Mouse (Mus musculus) naive thymus-derived CD4-positive, alpha-beta T cell, adult 2 months (primary cell): ENCODE data around the gene Cd72.
A peak's percentile ranks its signal among the peaks of the same experiment; 100 is the strongest.

ENCODE experiments used
- DNase-seq: peaks from one replicate; pipeline ENCODE4 v3.0.0-alpha.2; 2011; ENCODE audit warnings: low read depth

Cd72 gene

DNA sequence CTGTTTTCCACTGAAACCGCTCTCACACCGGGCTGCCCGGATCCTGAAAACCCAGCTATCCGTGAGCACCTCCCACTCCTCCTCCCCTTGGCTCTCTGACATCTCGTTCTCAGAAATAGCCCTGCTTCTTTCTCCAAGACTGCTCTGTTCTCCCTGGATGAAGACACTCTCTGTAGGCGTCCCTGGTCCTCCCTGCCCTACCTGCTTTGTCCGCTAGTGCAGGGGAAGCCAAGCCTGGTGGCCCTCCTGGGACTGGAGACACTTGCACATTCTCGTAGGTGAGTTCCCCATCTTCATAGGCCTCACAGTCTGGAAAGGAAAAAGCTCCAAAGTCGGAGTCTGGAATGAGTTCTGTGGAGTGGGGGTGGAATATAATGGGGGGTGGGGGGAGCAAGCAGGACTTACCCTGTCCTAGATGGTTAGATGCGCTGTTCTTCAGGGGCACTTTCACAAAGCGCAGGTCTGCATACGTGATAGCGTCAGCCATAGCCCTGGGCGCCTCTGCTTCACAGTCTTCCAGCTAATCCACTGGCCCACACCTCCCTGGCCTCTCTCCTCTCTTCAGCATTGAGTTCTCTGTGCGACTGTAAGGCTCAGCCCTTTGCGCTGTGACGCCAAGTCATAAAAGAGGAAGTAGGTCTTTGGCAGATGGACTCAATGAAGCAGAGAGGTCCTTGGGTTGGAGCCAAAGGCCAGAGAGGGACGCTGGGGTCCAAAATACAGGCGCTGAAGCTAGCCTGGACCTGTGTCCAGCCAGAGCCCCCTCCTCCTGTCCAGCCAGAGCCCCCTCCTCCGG lies at the start of gene Cd72:
Gene Cd72, minus strand, starts transcription at position 588 of the 796 bp plus-strand sequence.
- peak; percentile 48 for DNase-seq

DNA sequence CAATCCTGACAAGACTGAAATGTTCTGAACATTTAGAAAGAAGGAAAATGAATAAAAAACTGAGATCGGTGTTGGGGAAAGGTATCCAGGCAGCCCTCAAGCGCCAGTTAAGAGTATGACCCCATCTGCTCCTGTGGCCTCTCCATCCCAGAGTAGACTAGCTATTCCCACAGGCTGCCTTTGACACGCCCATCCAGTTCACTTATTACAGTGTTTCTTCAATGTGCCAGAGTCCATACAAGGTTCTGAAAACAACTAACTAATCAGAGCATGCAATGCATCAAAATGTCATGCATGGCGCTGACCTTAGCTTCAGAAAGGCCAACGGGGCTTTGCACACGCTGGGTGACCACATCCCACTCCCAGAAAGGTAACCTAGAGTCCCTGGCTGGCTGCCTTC lies 49.1 kb upstream of the Cd72 start:
- DNase-seq: no peak

DNA sequence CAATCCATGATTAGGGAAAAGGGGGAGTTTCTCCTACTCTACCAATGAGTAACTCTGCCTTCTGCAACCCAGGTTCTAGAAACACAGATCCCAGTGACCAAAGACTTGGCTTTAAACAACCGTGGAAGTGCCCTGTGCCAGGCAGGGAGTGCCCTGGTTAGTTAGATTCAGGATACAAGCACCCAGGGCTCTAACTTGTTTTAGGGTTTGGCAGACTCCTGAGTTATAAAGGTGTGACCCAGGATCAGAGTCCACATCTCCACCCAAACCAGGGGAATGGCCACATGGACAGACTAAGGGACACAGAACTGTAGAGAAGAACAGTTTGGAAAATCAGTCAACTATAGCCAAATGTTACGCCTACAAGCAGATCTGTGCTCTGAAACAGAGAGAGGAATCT lies 48.6 kb upstream of the Cd72 start:
- no peak for DNase-seq

DNA sequence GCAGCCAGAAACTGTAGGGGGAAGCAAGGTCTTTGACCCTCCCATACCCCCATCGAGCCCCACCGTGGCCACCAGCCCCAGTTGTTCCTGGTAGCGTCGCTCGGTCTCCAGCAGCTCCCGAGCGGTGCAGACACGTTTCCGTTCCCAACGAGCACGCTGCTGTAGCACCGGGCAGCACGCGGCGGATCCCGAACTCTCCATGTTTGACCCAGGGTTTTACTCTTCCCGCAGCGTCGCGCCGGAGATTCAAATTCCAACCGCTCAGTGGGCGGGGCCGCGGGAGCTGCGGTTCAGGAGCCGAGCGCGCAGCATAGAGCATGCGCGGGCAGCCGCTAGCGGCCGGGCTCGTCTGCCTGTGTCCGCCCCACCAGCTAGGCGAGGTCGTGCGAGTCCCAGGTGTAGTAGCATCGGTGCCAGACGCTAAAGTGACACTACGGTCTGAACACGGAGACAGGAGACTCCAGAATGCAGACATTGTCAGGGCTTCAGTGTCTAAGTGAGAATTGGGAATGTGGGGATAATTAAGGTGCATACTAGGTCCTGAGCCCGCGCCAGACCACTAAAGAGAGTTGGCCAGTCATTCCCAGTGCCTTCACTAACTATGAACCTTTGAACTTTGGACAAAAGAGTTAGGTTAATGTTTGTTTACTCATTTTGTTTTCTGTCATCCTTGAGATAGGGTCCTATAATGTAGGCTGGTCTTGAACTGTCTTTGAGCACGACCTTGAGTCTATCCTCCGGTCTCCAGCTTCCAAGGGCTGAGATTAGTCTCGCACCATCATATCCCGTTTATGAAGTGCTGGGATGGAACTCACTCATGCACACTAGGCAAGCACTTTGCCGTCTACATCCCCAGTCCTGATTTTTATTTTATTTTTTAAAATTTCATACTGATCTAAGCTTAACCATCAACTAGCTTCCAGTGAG lies 45.2 kb upstream of the Cd72 start, which contains the start of gene Arhgef39:
Gene Arhgef39, minus strand, starts transcription at position 289 of the 927 bp plus-strand sequence.
- DNase-seq: peak; percentile 76

DNA sequence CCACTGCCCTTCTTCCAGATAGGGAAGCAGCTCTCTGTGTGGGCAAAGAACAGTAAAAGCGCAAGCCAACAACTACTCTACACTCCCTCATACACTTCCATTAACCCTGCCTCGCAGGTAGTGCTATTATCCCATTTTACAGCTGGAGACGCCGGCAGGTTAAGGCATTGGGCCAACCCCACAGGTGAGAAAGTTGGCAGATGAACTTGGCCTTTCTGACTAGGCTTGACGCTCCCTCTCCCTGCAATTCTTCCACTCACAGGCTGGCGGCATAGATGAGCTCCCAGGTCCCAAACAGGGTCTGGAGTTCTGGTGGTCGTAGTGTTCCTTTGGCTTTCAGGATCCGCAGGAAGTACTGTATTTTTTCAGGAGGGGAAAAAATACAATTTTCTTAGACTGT lies 44.6 kb upstream of the Cd72 start:
- no peak for DNase-seq

DNA sequence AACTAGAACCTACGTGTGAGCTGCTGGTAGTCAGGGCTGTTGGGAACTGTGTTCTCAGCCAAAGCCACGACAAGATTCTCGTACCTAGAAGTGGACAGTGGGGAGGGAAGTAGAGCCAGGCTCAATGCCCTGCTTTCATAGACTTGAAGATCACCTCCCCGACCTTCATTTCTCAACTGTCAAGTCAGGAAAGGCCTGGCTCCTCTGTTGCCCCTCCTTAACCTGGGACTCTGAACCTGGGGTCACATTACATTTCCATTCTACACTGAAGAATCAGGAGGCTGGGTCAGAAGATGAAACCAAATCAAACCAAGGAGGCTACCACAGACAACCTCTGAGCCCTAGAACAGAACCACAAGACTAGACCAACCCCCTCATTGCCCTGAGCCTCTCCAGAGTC lies 43.5 kb upstream of the Cd72 start:
- no peak for DNase-seq

DNA sequence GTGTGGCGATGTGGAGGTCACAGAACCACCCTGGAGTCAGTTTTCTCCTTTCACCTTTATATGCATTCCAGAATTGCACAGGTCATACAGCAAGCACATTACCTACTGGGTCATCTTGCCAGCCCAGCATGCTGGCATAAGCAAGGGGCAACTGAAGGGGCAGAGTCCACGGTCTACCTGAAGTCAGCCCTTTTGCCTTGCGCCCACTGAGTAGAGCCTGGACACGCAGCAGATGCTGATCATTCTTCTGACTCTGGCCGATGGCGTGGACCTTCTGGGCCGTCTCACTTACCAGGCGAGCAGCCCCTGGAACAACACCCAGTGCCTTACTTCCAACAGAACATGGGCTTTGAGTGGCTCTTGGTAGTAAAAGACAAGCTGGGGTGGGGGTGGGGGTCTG lies 43.0 kb upstream of the Cd72 start:
- DNase-seq: no peak

DNA sequence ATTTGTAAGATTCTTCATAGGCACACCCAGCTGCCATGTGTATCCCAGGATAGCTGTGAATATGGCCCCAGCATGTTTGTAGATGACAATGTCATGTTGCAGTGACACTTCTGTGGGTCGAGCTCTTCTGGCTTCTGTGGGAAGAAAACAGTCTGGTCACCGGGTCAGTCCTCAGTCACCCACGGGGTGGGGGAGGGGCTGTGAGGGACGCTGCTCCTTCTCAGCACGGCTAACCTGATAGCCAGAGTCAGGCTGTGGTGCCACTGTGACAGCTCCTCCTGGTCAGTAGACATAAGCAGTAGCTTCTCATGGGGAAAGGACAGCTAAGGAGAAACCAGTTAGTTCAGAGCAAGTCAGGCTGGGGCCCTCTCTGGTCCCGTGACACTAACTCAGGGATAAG lies 42.2 kb upstream of the Cd72 start:
- DNase-seq: no peak

DNA sequence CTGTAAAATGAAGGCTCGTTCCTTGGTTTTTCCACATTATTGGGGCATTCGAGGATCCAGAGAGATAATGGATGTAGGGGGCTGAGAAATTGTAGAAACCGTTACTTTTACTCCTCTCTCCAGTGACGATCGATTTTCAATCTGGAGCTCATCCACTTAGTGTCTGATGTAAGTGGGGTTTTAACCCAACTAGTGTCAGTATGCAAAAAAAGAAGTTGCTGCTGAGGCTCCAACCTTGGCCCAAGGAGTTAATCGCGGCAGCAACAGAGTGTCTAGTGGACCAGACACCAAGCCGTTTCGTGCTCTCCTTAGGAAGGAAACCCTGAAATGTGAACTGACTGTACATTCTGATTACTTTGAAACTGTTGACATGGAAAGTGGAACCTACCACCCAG lies 39.4 kb upstream of the Cd72 start:
- DNase-seq: no peak

DNA sequence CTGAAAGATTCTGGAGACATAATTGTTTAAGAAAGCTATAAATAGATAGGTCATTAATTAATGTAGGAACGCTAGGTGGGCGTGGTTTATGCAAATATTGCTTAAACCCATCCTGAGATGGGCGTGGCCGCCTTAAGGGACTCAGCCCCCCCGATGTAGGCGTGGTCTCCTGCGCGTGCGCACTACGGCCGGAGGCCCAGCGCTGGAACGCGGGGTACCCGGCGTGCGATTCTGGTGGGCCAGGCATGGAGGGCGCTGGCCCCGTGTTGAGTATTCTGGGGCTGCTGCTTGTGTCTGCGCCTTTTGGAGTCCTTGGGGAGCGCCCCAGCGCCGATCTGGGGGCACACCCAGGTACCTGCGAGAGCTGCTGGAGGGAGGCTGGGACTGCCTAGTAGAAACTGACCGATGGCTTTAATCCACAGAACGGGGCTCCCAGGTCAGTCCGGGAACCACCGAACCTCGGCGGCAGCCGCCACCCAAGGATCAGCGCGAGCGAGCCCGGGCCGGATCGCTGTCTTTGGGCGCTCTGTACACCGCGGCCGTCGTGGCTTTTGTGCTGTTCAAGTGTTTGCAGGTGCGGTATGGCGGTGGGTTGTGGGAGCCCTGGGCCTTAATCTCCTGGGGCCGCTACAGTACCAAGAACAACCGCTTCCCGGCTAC lies 38.9 kb upstream of the Cd72 start:
- DNase-seq: peak; percentile 98

DNA sequence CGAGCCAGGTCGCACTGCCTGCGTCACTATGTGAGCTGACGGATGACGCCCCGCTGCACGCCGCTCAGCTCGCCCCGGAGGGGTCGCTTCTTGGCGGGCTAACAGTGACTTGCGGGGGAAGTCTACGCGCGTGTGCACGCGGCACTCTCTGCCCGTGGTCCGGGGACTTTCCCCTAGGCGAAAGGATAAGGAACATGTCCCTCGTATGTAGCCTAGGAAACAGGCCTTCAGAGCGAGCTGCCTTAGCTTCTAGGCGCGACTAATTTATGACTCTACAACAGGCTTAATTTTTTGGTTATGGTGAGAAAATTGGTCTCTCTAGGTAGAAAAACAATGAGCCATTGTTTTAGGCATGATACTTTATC lies 38.4 kb upstream of the Cd72 start, which contains the start of gene Ccdc107:
Gene Ccdc107, plus strand, starts transcription at position 80 of the 365 bp plus-strand sequence.
- DNase-seq: peak; percentile 97

DNA sequence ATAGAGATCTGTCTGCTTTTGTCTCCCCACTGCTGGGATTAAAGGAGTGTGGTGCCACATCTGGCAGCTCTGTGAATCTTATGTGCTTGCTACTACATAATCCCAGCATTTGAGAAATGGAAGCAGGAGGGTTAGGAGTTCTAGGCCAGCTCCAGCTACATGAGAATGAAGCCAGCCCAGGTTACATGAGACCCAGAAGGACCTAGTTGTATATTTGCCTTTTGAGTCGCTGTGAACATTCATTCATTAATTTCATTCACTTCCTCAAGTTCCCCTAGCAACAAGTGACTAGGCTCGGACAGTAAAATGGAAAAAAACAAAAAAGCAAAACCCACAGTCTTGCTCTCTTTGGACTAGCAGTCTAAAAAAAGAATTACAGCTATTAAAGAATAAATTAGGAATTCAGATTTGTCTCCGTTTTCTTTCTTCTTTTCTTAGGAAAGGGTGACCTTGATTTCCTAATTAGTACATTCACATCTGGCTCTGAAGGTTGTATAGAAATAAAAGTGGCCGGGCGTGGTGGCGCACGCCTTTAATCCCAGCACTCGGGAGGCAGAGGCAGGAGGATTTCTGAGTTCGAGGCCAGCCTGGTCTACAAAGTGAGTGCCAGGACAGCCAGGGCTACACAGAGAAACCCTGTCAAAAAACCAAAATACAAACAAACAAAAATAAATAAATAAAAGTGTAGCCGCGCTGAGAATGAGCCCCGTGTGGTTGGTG lies 37.8 kb upstream of the Cd72 start:
- DNase-seq: peak; percentile 64

DNA sequence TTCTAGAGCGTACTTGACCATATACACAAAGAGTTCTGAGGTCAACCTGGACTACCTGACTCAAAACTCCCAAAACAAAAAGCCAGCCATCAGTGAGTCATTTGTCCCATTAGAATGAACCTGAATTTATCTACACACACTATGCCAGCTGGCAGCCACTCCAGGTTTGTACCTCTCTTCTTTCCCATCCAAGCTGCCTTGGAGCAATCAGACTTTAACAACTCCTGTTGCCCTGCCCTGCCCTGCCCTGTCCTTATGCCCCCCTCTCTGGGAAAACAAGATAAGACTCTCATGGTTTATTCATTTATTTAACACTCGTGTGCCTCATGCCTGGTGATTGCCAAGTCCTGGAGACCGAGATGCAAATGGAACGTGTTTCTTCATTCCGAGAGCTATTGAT lies 36.4 kb upstream of the Cd72 start:
- no peak for DNase-seq

DNA sequence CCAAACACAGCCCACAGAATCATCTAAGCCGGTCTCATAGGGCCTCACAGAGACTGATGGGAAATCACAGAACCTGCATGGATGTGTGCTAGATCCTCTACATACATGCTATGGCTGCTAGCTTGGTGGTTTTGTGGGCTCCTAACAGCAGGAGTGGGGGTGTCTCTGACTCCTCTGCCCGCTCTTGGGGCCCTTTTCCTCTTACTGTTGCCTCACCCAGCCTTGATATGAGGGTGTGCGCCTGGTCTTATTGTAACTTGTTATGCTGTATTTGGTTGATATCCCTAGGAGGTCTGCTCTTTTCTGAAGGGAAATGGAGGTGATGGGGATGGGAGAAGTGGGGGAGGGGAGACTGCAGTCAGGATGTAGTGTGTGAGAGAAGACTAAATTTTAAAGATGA lies 35.2 kb upstream of the Cd72 start:
- DNase-seq: no peak

DNA sequence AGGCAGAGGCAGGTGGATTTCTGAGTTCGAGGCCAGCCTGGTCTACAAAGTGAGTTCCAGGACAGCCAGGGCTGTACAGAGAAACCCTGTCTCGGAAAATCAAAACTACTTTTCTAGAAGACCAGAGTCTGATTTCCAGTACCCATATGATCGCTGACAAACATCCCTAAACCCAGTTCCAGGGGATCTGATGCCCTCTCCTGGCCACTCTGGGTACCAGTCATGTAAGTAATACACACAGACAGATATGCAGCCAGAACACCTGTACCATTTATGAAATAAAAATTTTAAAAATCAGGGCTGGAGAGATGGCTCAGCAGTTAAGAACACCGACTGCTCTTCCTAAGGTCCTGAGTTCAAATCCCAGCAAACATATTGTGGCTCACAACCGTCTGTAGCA lies 31.2 kb upstream of the Cd72 start:
- DNase-seq: peak; percentile 45

DNA sequence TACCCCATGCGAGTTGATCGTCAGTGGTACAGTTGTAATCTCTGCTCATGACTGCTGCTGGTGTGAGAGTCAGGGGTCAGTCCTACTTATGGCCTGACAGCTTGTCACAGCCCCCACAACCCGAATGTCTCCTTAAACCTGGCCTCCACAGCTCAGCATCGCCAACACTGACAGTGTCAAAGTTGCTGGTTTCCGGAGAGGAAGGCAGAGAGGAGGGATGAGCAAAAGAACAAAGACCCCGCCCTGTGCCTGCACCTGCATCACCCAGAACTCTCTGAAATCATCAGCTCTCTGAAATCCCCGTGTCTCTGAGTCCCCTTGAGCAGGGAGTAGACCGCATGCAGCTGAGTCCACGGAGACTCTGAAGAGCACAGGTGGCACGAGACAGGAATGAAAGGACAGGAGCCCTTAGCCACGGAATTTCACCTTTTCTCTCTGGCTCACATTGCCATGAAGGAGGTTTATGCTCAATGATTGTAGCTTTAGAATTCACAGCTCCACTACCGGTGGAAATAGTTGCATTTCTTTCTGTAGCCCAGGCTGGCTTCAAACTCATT lies 29.2 kb upstream of the Cd72 start, which contains the start of gene Sit1:
Gene Sit1, minus strand, starts transcription at position 200 of the 557 bp plus-strand sequence.
- peak; percentile 85 for DNase-seq

DNA sequence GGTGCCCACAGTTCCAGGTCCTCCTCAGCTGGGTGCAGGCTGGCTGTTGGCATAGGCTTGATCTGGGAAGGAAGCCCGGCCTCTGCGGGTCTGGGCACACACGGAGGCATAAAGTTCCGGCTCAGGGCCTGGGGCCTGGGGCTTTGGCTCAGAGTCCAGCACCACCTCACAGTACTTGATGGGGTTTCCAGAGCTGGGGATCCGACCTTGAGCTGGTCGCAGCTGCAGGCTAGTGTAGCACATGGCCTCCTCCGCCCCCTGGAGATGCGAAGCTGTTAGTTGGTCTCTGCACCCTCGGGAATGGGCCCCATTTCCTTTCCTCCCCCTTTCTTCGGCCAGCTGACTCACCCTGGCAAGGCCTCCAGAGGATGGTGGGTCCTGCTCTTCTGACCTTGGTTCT lies 28.2 kb upstream of the Cd72 start:
- no peak for DNase-seq

DNA sequence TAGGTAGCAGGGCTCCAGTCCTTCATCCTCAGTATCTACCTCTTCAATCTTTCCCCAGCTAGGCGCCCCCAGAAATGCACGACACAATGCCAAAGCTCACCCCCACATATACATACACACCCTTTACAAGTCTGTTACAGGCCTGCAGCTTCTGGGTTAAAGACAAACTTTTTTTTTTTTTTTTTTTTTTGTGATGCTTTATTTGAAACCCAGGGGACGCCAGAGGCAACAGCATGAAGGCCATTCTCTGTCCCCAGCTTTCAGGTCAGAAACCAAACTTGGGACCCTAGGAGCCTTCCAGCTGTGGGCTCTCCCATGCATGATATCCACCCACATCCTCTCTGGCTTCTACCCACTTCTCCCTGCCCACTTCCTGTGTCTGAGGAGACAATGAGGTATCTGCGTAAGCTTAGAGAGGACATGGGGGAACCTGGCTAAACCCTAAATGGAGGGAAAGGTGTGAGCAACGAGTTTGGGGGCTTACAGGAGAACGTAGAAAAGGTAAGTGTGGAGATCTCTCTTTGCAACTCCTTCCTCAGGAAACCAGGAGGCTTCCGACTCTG lies 27.5 kb upstream of the Cd72 start:
- peak; percentile 79 for DNase-seq

DNA sequence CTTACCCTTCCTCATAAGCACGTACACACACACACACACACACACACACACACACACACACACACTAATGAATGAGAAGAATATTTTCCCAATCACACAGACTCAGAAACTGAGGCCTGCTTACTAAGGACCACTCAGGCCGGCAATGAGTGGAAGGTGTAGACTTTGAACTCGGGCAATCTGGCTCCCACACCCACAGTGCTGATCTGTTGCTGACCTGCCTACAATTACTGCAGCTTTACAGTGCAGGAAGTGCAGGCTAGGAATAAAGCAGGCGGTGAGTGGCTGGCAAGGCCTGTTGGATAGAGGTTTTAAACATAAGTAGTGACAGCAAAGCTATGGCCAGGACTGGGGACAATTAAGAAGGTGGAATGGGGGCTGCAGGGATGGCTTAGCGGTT lies 26.6 kb upstream of the Cd72 start:
- no peak for DNase-seq

DNA sequence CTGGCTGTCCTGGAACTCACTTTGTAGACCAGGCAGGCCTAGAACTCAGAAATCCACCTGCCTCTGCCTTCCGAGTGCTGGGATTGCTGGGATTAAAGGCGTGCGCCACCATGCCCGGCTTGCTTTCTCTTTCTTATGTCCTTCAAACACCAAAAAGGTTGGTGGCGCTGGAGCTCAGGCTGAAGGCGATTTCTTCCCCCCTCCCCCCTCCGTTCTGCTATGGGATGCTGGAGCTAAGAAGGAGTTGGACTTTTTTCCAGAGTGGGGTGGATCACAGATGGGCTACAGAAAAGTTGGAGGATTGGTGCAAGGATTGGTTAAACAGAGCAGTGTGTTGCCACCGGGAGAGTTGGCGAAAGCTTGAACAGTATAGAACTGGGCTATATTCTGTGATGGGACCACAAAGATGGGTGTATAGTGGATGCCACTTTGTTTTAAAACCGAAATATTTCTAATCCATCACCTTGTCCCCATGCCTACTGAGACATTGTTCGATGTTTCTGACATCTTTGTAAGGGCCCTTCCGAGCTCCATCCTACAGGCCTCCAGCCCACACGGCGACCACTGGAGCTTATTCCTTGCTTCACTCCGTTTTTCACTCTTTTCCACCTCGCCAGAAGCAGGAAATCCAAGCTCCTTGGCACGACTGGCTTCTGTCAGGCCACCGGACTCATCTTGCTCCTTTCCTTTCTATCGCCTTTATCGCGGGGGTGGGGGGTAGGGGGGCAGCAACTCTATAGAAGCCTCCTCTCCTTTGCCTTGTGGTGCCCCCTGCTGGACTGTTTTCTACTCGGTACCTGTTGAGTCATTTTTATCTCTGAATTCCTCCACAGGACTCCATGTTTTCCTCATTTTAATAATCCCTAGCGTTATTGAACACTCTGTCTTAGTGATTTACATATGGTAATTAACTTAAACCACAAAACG lies 24.7 kb upstream of the Cd72 start:
- DNase-seq: peak; percentile 85
